Mouse (Mus musculus) right cerebral cortex, postnatal 10 days (tissue): ENCODE measurements around the gene Vmn1r88.

Experiments used
- DNase-seq, 2 experiments: peaks; one replicate each; pipeline ENCODE4 v3.0.0; 2021; ENCODE audit warnings: low spot score in 2 of 2

Gene Vmn1r88

DNA sequence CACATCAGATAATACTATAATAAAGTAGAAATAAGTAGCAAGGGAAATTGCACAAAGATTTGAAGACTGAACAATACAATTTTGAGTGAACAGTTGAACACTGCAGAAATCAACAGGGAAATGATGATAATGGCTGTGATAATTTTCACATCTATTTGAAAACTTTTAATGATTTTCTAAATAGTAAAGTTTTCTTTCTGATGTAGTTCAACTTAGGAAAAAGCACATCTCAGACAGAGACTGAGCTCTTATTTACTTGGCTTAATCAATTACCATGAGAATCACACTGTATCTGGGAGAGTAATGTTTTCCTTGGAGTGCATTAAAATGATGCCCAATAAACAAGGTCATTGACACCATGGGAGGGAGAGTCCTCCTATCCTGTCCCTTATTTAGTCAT, at the start of gene Vmn1r88:
Vmn1r88 (plus strand) TSS at position 301 of the 400 bp plus-strand sequence.
- no peak for DNase-seq

DNA sequence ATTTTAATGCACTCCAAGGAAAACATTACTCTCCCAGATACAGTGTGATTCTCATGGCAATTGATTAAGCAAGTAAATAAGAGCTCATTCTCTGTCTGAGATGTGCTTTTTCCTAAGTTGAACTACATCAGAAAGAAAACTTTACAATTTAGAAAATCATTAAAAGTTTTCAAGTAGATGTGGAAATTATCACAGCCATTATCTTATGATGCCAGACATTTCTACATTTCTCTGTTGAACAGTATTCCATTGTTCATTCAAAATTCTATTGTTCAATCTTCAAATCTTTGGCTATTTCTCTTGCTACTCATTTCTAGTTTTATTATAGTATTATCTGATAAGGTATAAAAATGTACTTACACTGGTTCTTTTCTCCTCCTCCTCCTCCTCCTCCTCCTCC, 39.6 kb upstream of the Vmn1r88 start, which contains the start of gene Vmn1r86:
Vmn1r86 (minus strand) TSS at position 101 of the 400 bp plus-strand sequence.
- DNase-seq: no peak

DNA sequence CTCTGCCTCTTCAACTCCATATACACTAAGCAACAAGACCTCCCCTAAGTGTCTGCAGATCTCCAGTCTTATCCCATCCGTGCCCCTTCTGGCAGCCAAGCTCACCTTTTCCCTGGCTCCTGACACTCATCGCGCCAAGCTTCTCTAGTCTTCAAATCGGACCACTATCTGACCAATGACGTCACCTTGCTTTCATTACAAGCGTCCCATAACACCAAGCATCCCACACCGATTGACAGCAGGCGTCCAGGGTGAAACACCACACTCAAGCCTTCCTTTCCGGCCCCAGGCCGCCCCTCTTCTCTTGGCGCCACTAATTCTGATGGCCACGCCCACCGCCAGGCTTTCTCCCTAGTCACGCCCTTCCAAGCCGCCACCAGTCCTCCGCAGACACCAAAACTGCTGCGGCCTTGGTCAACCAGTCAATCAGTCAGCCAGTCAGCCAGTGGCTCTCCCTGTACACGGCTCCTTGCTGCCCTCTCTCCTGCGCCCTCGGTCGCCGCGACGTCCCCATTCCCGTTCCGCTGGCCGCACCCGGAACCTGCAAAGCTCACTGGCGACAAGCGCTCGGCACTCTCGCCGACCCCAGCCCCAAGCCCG, 35.7 kb upstream of the Vmn1r88 start:
- DNase-seq: peak in 1 of 2 experiments; percentile 22

DNA sequence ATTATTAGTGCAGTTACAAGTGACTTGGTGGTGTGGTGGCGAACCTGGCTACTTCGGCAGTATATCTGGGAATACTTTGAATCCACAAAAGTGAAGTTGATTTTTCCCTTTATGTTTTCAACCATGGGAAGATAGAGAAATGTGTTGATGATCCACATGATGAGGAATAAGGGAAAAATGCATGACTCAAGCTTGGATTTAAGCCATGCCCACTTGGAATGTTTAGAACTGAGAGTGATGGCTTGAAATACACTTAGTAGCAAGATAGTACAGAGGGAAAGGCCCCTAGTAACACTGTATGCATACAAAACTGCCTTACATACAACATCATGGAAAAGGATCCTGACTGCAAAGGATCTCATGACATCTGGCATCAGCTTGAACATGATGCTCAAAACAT, 27.5 kb upstream of the Vmn1r88 start:
- DNase-seq: no peak

DNA sequence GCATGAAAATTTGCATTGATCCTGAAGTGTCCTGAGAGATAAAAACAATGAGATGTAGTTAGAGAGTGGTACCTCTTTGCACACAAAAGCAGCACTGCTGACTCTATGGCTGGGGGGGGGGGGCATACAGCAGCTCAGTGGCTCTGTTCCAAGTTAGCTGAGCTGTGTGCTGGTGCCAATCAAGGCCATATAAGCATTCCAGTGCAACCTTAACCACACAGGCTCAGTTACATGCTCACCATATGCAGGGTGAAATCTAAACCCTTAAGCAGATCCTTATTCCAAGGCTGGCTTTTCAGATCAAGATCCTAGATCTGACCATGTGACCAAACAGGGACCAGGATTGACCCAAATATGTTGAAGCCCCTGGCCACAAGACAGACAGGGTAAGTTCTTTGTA, 22.0 kb upstream of the Vmn1r88 start:
- no peak for DNase-seq

DNA sequence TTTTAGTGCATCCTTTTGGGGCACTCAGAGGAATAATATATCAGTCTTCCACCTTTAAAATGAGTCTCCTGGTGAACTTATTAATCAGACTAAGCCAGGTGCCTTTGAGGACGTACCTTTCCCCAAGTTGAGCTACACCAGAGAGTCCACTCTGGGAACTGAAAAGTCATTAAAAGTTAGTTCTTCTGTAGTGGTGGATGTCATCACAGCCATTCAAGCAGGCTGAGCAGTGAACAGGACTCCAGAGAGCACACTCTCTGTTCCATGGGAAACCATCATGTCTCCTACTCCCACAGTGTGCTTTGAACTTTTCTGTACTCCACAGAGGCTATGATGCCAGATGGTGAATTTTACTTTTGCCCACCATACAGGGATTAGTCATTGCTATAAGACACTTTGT, 19.3 kb upstream of the Vmn1r88 start, which contains the start of gene Vmn1r87:
Vmn1r87 (minus strand) TSS at position 101 of the 400 bp plus-strand sequence.
- no peak for DNase-seq

DNA sequence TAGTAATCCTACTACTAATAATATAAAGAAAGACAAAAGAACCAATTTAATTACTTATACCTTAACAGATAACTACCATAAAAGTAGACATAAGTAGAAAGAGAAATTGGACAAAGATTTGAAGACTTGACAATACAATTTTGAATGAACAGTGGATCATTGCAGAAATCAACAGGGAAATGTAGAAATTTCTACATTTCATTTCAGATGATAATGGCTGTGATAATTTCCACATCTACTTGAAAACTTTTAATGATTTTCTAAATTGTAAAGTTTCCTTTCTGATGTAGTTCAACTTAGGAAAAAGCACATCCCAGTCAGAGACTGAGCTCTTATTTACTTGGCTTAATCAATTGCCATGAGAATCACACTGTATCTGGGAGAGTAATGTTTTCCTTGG, 53.4 kb downstream of the Vmn1r88 start, which contains the start of gene Vmn1r89:
Vmn1r89 (plus strand) TSS at position 301 of the 400 bp plus-strand sequence.
- no peak for DNase-seq
